Mouse (Mus musculus) gonadal fat pad, adult 2 months (tissue): ENCODE measurements around the gene Marcksl1. TPM values are rescaled to one million over a fixed set of nuclear protein-coding genes. Genes with fewer than 3 reads are reported as not detected.
"Not testable (repeated sequence)": the region's sequence is repeated elsewhere in the genome, so short reads cannot be mapped to it uniquely, and the experiment has no call there.

Experiments used
- DNase-seq: peaks from one replicate; pipeline ENCODE4 v3.0.0-alpha.2; 2012; ENCODE audit warnings: low read depth
- polyA plus RNA-seq: library from polyadenylated mRNA; depleted of rRNA; stranded (reverse); fragments of >200 nt; gene quantifications from 2 replicates; pipeline ENCODE4 v1.2.3, GENCODE M21; 2012

Marcksl1 gene
- polyA plus RNA-seq, 1 experiment = 29.9 TPM

DNA sequence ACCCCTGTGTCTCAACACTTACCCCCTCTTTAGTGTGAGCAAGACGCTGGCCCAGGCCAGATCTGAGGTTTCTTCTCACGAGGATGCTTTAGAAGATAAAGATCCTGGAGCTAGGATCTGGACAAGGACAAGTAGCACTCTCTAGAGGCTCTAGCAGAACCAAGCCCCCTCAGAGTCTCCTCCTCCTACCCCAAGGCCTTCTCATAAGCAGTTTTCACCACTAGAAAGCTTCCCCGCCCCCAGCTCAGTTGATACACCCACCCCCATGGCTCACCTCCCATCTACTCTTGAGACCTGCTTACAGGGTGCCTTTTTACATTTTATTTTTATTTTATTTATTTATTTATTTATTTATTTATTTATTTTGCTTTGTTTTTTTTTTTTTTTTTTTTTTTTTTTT lies 3.7 kb upstream of the Marcksl1 start:
- DNase-seq = no peak

DNA sequence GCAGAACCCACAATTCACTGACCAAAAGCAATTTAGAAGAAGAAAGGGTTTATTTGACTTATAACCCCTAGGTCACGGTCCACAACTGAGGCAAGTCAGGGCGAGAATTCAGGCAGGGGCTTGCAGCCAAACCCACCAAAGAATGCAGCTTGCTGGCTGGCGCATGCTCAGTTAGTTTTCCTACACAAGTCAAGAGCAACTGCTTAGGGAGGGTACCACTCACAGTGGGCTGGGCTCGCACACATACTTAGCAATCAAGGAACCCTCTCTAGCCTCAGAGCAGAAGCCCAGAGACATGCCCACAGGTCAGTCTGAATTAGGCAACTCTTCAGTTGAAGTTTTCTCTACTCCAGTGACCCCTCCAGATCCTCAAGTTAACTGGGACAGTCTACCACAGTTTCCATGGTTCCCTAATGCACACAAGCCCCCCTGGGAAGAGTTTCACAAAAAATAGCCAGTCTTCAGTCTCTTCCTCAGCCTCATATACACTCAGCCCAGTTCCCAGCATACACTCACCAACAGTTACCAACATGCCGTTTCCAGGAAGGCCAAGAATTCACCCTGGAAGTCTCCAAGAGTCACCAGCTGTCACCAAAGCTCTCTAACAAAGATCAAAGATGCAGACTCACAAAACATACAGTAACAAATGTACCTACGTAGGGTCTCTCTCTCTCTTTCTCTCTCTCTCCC lies 2.5 kb upstream of the Marcksl1 start:
- no peak for DNase-seq

- DNase-seq = no peak
These were observed 1.8 kb upstream of the Marcksl1 start for GRCm38 (mm10) chr4:129511413-129512096.

DNA sequence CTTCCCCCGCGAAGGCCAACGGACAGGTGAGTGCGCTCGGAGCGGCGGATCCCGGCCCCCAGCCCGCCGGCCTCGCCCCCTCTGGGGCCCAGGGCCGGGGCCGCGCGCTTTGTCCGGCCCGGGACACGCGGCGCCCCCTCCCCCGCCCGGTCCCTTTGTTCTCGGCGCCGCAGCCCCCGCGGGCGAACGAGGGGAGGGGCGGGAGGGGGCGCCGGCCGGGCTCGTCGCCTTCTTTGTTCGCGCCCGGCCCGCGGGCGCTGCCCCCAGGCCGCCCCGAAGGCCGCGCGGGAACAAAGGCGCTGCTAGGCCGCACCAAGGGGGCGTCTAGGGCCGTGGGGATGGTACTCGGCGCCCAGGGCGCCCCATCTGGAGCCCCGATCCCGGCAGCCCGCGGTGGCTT lies 510 bp downstream of the Marcksl1 start:
- DNase-seq = no peak

DNA sequence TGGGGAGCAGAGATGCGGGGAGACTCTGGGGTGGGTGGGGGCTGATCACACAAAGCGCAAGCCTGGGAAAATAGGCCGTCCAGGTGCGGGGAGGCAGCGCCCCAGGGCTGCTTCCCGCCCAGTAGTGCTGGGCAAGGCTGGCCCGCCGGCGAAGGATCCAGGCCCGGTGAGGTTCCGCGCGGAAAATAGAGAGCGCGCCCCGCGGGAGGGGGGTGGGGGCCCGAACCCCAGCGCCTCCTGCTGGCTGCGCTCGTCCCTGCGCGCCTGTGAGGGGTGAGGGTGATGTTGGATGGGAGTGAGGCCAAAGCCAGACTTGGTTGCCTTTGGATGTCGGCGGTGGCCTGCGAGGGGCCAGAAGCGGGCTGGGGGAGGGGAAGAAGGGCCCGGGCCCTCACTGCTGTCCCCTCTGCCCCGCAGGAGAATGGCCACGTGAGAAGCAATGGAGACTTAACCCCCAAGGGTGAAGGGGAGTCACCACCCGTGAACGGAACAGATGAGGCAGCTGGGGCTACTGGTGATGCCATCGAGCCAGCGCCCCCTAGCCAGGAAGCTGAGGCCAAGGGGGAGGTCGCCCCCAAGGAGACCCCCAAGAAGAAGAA lies 1.0 kb downstream of the Marcksl1 start:
- DNase-seq = no peak

- DNase-seq = no peak
These were observed 3.5 kb downstream of the Marcksl1 start for GRCm38 (mm10) chr4:129516925-129517324.

GRCm38 (mm10) chr4:129518519-129518918 lies 5.1 kb downstream of the Marcksl1 start:
- no peak for DNase-seq

- no peak for DNase-seq
These were observed 12.0 kb downstream of the Marcksl1 start for GRCm38 (mm10) chr4:129525338-129525737.

- no peak for DNase-seq
These were observed 12.5 kb downstream of the Marcksl1 start for GRCm38 (mm10) chr4:129525889-129526288.

DNA sequence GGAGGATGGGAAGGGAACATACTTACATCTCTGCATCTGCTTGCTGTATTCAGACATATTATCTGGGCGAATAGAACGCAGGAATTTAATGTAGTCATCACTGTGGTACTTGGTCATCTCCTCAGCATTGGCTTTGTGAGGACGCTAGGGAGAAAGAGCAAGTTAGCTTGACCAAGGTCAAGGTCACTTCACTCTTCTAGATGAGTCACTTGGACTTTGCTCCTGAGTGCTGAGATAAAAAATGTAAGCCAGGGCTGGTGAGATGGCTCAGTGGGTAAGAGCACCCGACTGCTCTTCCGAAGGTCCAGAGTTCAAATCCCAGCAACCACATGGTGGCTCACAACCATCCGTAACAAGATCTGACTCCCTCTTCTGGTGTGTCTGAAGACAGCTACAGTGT lies 15.5 kb downstream of the Marcksl1 start:
- not testable (repeated sequence) for DNase-seq

GRCm38 (mm10) chr4:129540012-129540411 lies 26.6 kb downstream of the Marcksl1 start:
- no peak for DNase-seq

DNA sequence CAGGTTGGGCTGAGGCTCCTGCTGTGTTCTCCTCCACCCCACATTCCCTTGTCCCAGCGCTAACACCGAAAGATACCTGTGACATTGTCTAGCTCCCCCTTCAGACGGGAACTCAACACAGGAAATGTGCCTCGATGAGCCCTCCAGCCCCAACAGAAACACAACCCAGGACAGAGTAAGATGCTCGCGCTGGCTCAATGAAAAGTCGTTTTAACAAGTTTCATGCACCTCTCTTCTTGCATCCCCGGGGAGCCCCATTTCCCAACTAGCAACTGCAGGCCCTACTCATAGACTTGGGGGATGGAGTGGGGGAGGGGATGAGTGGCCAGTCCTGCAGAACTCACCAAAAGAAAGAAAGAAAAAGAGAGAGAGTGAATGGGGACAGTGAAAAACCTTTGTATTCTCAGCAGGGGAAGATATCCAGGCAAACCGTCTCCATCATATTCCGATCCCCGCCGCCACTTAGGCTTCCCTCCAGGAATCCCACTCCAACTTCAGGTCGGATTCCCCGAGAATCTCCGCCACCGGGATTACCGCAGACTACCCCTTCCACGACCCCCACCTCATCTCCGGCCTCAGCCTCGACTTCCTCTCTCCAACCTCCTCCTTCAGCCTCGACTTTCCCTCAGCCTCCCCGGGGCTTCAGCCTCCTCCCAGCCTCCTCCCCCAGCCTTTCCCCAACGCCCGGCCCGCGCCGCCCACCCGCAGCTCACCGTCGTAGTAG lies 28.6 kb downstream of the Marcksl1 start:
- no peak for DNase-seq

- DNase-seq = peak; percentile 50
These were observed 29.3 kb downstream of the Marcksl1 start, which contains the start of gene Hdac1 for GRCm38 (mm10) chr4:129542592-129543141. Gene Hdac1 (minus strand): TSS chr4:129542713.

GRCm38 (mm10) chr4:129544106-129544505 lies 30.7 kb downstream of the Marcksl1 start:
- no peak for DNase-seq

- DNase-seq = not testable (repeated sequence)
These were observed 34.2 kb downstream of the Marcksl1 start for GRCm38 (mm10) chr4:129547631-129548030.

- DNase-seq = no peak
These were observed 35.9 kb downstream of the Marcksl1 start for GRCm38 (mm10) chr4:129549306-129549705.

- no peak for DNase-seq
These were observed 36.9 kb downstream of the Marcksl1 start for GRCm38 (mm10) chr4:129550295-129550694.

DNA sequence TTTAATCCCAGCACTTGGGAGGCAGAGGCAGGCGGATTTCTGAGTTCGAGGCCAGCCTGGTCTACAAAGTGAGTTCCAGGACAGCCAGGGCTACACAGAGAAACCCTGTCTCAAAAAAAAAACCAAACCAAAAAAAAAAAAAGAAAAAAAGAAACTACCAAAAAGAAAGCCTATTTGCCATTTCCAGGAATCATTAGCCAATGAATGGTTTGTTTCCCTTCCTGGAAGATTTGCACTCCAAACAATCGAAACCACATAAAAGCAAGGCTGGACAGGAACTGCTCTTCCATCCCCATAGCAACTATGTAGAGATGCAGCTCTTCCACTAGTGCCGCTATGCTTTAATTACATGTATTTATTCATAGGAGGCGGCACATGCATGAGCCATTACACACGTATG lies 41.1 kb downstream of the Marcksl1 start:
- not testable (repeated sequence) for DNase-seq

DNA sequence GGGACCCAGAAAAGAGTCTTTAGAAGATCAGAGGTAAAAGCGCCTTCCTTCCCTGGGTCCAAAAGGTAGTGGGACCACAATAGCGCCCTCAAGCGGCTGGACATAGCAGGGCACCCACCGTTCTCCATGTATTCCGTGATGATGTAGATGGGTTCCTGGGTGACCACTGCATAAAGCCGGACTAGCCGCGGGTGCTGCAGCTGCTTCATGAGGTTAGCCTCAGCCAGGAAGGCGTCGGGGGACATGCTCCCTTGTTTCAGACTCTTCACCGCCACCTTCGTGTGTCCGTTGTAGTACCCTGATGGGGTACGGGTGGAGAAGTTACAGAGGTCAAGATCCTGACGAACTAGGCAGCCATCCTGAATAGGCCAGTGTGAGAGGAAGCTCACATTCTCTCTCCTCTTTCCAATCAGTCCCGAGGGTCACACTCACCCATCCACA lies 42.1 kb downstream of the Marcksl1 start:
- no peak for DNase-seq

GRCm38 (mm10) chr4:129555862-129556531 lies 42.6 kb downstream of the Marcksl1 start:
- DNase-seq = no peak

DNA sequence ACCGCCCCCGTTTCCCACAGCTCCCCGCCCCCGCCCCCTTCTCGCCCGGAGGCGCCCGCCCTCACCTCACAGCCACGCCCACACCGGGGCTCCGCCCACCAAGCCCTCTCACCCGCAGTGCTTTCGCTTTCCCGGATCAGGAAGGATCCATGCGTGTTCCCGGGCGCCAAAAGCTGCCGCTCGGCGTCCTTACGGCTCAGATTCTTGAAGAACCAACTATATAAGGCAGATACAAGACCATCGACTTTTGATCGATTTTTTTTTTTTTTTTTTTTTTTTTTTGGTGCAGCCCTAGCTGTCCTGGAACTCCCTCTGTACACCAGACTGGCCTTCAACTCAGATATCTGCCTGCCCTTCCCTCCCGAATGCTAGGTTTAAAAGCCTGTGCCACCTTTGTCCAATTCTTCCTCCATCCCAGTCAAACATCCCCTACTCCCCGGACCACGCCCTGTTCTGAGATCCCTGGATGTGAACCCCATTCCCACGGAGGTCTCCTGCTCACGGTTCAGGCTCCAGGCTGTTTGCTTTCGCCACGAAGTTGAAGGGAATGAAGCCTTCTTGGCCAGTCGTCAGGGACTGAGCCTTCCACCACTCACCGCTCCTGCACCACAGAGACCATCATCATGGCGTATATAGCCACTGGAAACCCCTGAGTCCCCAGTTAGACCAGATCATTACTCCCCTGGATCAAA lies 43.3 kb downstream of the Marcksl1 start:
- no peak for DNase-seq
